Mouse (Mus musculus) heart, postnatal 36 days (tissue): ENCODE data around the gene Hist1h2bh. TPM values are rescaled to one million over a fixed set of nuclear protein-coding genes. Genes with fewer than 3 reads are reported as not detected.
"Not testable (repeated sequence)": the region's sequence is repeated elsewhere in the genome, so short reads cannot be mapped to it uniquely, and the experiment has no call there.

Source experiments
- DNase-seq, 2 experiments: peaks; one replicate each; pipeline ENCODE4 v3.0.0; 2021 to 2022
- intact Hi-C: fragments of 180-260 bp; cut with DNase I; formaldehyde crosslinking; loops from one replicate; pipeline ENCODE4 v1.15.1; 2025
- total RNA-seq, 2 experiments: library from RNA; stranded (reverse); gene quantifications; 2 replicates each; pipeline ENCODE4 v1.2.3; 2021

Hist1h2bh gene
- total RNA-seq, 2 experiments from 2014 or later = 0.94 to 1.9 TPM

- DNase-seq, intact Hi-C loops: not testable (repeated sequence)
These were observed 31.5 kb upstream of the Hist1h2bh start for GRCm38 (mm10) chr13:23574546-23575170.

GRCm38 (mm10) chr13:23573898-23574524 is 30.8 kb upstream of the Hist1h2bh start, which contains the start of the genes Hist1h2bf and Hist1h2ad:
TSS of gene Hist1h2bf (minus strand) at chr13:23574196.
TSS of gene Hist1h2ad (plus strand) at chr13:23574381.
- intact Hi-C loops = not testable (repeated sequence)
- DNase-seq = peak; percentile 77 to 82

- DNase-seq, intact Hi-C loops: not testable (repeated sequence)
These were observed 30.1 kb upstream of the Hist1h2bh start for GRCm38 (mm10) chr13:23573034-23573897.

- DNase-seq = no peak
- intact Hi-C loops = no loop called here
These were observed 29.2 kb upstream of the Hist1h2bh start for GRCm38 (mm10) chr13:23572218-23573033.

GRCm38 (mm10) chr13:23571504-23572217 is 28.5 kb upstream of the Hist1h2bh start:
- DNase-seq, intact Hi-C loops: not testable (repeated sequence)

GRCm38 (mm10) chr13:23571022-23571503 is 27.9 kb upstream of the Hist1h2bh start, which contains the start of the genes Hist1h2ae and Hist1h2bg:
TSS of gene Hist1h2ae (minus strand) at chr13:23571220.
TSS of gene Hist1h2bg (plus strand) at chr13:23571396.
- intact Hi-C loops = no loop called here

GRCm38 (mm10) chr13:23570261-23571021 is 27.2 kb upstream of the Hist1h2bh start:
- intact Hi-C loops, DNase-seq: not testable (repeated sequence)

More at GRCm38 (mm10) chr13:23571022-23571503, 27.9 kb upstream of the Hist1h2bh start, which contains the start of the genes Hist1h2ae and Hist1h2bg:
- DNase-seq = peak; percentile 56 to 78

GRCm38 (mm10) chr13:23564482-23564881 is 21.3 kb upstream of the Hist1h2bh start:
- no peak for DNase-seq
- intact Hi-C loops = no loop called here

- DNase-seq = peak in 1 of 2 experiments; percentile 38
- intact Hi-C loops = no loop called here
These were observed 19.7 kb upstream of the Hist1h2bh start for GRCm38 (mm10) chr13:23562699-23563462.

GRCm38 (mm10) chr13:23561883-23562659 is 18.9 kb upstream of the Hist1h2bh start, which contains the start of gene Hist1h3e:
TSS of gene Hist1h3e (minus strand) at chr13:23562369.
- intact Hi-C loops = not testable (repeated sequence)
- DNase-seq = peak; percentile 89 to 92

- intact Hi-C loops, DNase-seq: not testable (repeated sequence)
These were observed 18.3 kb upstream of the Hist1h2bh start for GRCm38 (mm10) chr13:23561531-23561882.

- intact Hi-C loops, DNase-seq: not testable (repeated sequence)
These were observed 17.5 kb upstream of the Hist1h2bh start for GRCm38 (mm10) chr13:23560699-23561098.

- no peak for DNase-seq
- intact Hi-C loops = no loop called here
These were observed 13.7 kb upstream of the Hist1h2bh start for GRCm38 (mm10) chr13:23556906-23557305.

- peak; percentile 52 to 70 for DNase-seq
- intact Hi-C loops = no loop called here
These were observed 12.7 kb upstream of the Hist1h2bh start for GRCm38 (mm10) chr13:23555839-23556416.

- peak; percentile 67 to 69 for DNase-seq
- intact Hi-C loops = no loop called here
These were observed 12.0 kb upstream of the Hist1h2bh start for GRCm38 (mm10) chr13:23554925-23555838.
